Mouse (Mus musculus) left cerebral cortex, adult 2 months (tissue): ENCODE measurements at regions not wholly inside any gene's neighbourhood (a gene's known extent, or its start where the extent isn't known, plus 50 kb on each side); places are given as distances from the start of the nearest gene placed in this dataset.
"Not testable (repeated sequence)": the region's sequence is repeated elsewhere in the genome, so short reads cannot be mapped to it uniquely, and the experiment has no call there.

ENCODE experiments used
- DNase-seq, 2 experiments: peaks; one replicate each; pipeline ENCODE4 v3.0.0; 2021 to 2022; ENCODE audit warnings: low spot score in 2 of 2, mixed read lengths in 1 of 2; ENCODE audit errors: extremely low spot score in 1 of 2
- H3K27ac ChIP-seq: fragments of 200-600 bp; 2 replicates; pipeline ENCODE4 v1.8.1; 2022
- H3K4me3 ChIP-seq: fragments of 200-600 bp; 2 replicates; pipeline ENCODE4 v1.8.1; 2022
- CTCF ChIP-seq: fragments of 200-600 bp; IDR thresholded peaks from 2 replicates; pipeline ENCODE4 v1.8.1; 2022; ENCODE audit warnings: antibody characterized with exemption, mild to moderate bottlenecking, moderate library complexity
- intact Hi-C: fragments of 180-260 bp; cut with DNase I; formaldehyde crosslinking; loops from one replicate; pipeline ENCODE4 v1.15.1; 2025

- Histone ChIP-seq H3K4me3 (no peak overlapping the region; the same call in 1 of the 2 replicates), H3K27ac (no peak overlapping the region)
- no peak for TF ChIP-seq CTCF
- DNase-seq: no peak
- intact Hi-C loops: loop anchor here (2.0 kb wide), 1 partner anchor 956 kb away; no protein-coding TSS in a partner anchor
Observed at GRCm38 (mm10) chr11:113164510-113164909, 382.5 kb downstream of the Sox9 start.

GRCm38 (mm10) chr11:113165069-113165795 lies 383.2 kb downstream of the Sox9 start:
- peak overlapping the region; percentile 45 for H3K4me3 ChIP-seq
- peak; percentile 98 for TF ChIP-seq CTCF
- intact Hi-C loops: loop anchor here (1.0 to 5.0 kb wide), 5 partner anchors 381 to 1628 kb away; no protein-coding TSS in a partner anchor
- peak overlapping the region; percentile 62 for H3K27ac ChIP-seq
- DNase-seq: peak; percentile 74 to 84

GRCm38 (mm10) chr11:113166517-113166916 lies 384.5 kb downstream of the Sox9 start:
- no peak overlapping the region for H3K27ac ChIP-seq
- intact Hi-C loops: loop anchor here (5.0 kb wide), 1 partner anchor 1264 kb away; no protein-coding TSS in a partner anchor
- no peak for DNase-seq
- no peak overlapping the region for H3K4me3 ChIP-seq
- TF ChIP-seq CTCF: no peak

GRCm38 (mm10) chr11:113172497-113173140 lies 390.6 kb downstream of the Sox9 start:
- Histone ChIP-seq H3K27ac (peak overlapping the region; percentile 83), H3K4me3 (peak overlapping the region; percentile 48)
- DNase-seq: peak; percentile 71 to 72
- peak; percentile 87 for TF ChIP-seq CTCF
- intact Hi-C loops: loop anchor here (10.0 kb wide), 2 partner anchors 242 to 442 kb away; partner anchors contain the start of gene Sstr2

- peak overlapping the region; percentile 24; the same call in 1 of the 2 replicates for H3K4me3 ChIP-seq
- DNase-seq: not testable (repeated sequence)
- intact Hi-C loops: loop anchor here (10.0 kb wide), 2 partner anchors 241 to 441 kb away; partner anchors contain the start of gene Sstr2
- H3K27ac ChIP-seq: peak overlapping the region; percentile 32; the same call in 1 of the 2 replicates
Observed at GRCm38 (mm10) chr11:113173317-113173716, 391.3 kb downstream of the Sox9 start.

GRCm38 (mm10) chr11:113174011-113174507 lies 392.0 kb downstream of the Sox9 start:
- DNase-seq: no peak
- Histone ChIP-seq H3K4me3 (no peak overlapping the region), H3K27ac (no peak overlapping the region)
- TF ChIP-seq CTCF: no peak
- intact Hi-C loops: loop anchor here (10.0 kb wide), 2 partner anchors 241 to 441 kb away; partner anchors contain the start of gene Sstr2

- no peak for DNase-seq
- intact Hi-C loops: loop anchor here (5.0 to 10.0 kb wide), 3 partner anchors 239 to 457 kb away; partner anchors contain the start of gene Sstr2
- TF ChIP-seq CTCF: peak; percentile 71
- H3K27ac ChIP-seq: no peak overlapping the region
- no peak overlapping the region for H3K4me3 ChIP-seq
Observed at GRCm38 (mm10) chr11:113175323-113175722, 393.3 kb downstream of the Sox9 start.

- intact Hi-C loops: loop anchor here (2.0 to 10.0 kb wide), 5 partner anchors 25 to 456 kb away; partner anchors contain the start of gene Sstr2
- Histone ChIP-seq H3K27ac (no peak overlapping the region), H3K4me3 (no peak overlapping the region)
- TF ChIP-seq CTCF: peak; percentile 85
- DNase-seq: peak in 1 of 2 experiments; percentile 56
Observed at GRCm38 (mm10) chr11:113176183-113176582, 394.2 kb downstream of the Sox9 start.

- no peak for TF ChIP-seq CTCF
- intact Hi-C loops: loop anchor here (5.0 to 10.0 kb wide), 3 partner anchors 236 to 454 kb away; partner anchors contain the start of gene Sstr2
- H3K4me3 ChIP-seq: no peak overlapping the region
- DNase-seq: no peak
- H3K27ac ChIP-seq: no peak overlapping the region
Observed at GRCm38 (mm10) chr11:113178375-113178774, 396.4 kb downstream of the Sox9 start.

GRCm38 (mm10) chr11:113180008-113180407 lies 398.0 kb downstream of the Sox9 start:
- intact Hi-C loops: no loop called here
- Histone ChIP-seq H3K27ac (no peak overlapping the region), H3K4me3 (no peak overlapping the region)
- TF ChIP-seq CTCF: no peak
- no peak for DNase-seq

- peak; percentile 9 for TF ChIP-seq CTCF
- intact Hi-C loops: no loop called here
- H3K27ac ChIP-seq: no peak overlapping the region
Observed at GRCm38 (mm10) chr11:113182083-113182861, 400.2 kb downstream of the Sox9 start.

More at GRCm38 (mm10) chr11:113182083-113182861, 400.2 kb downstream of the Sox9 start:
- no peak overlapping the region for H3K4me3 ChIP-seq
- DNase-seq: no peak
